Mouse (Mus musculus): ENCODE measurements around the gene Apoe. TPM values are rescaled to one million over a fixed set of nuclear protein-coding genes. Genes with fewer than 3 reads are reported as not detected.

Gene Apoe
- polyA plus RNA-seq, 1 experiment from 2014 or later = 585 TPM

GRCm38 (mm10) chr7:19664455-19664954 is 34.5 kb downstream of the Apoe start:
- peaks cover 13% of the 10 kb centered on the region for H3K4me1 ChIP-seq (replicated peaks; ENCODE audit: insufficient read depth, low read length)
- ATAC-seq (replicated peaks; ENCODE audit: low FRiP score, low read depth) = no peak
- H3K4me2 ChIP-seq (ENCODE audit: low read length) = peak overlapping the region; percentile 91
- peaks cover 4% of the 10 kb centered on the region for H3K36me3 ChIP-seq (ENCODE audit: insufficient read depth, low read length)
- peak overlapping the region; percentile 98 for H3K9ac ChIP-seq (ENCODE audit: low read depth, low read length)
- H3K9me3 ChIP-seq (replicated peaks; ENCODE audit: low read length) = no peaks in the 10 kb centered on the region
- TF ChIP-seq CTCF (IDR thresholded peaks at IDR 0.05; ENCODE audit: low read depth) = no peak
- WGBS = under 1% methylated on average over 34 of the region's 37 CpGs
- no peak for DNase-seq (ENCODE audit: low spot score)
- H3K27ac ChIP-seq = peak overlapping the region; percentile 83
- no peaks in the 10 kb centered on the region for H3K27me3 ChIP-seq (ENCODE audit: insufficient read depth, low read length)
- peak overlapping the region; percentile 100 for H3K4me3 ChIP-seq (replicated peaks; ENCODE audit: low read depth, low read length)

- DNase-seq (ENCODE audit: low spot score) = no peak
- TF ChIP-seq CTCF (IDR thresholded peaks at IDR 0.05; ENCODE audit: low read depth) = no peak
- H3K4me1 ChIP-seq (replicated peaks; ENCODE audit: insufficient read depth, low read length) = peaks cover 8% of the 10 kb centered on the region
- no peaks in the 10 kb centered on the region for H3K27me3 ChIP-seq (ENCODE audit: insufficient read depth, low read length)
- peak overlapping the region; percentile 100 for H3K4me3 ChIP-seq (replicated peaks; ENCODE audit: low read depth, low read length)
- no peak for ATAC-seq (replicated peaks; ENCODE audit: low FRiP score, low read depth)
- H3K9ac ChIP-seq (ENCODE audit: low read depth, low read length) = peak overlapping the region; percentile 98
- H3K36me3 ChIP-seq (ENCODE audit: insufficient read depth, low read length) = peaks cover 4% of the 10 kb centered on the region
- WGBS = 7% methylated on average over 8 of the region's 8 CpGs
- peak overlapping the region; percentile 91 for H3K4me2 ChIP-seq (ENCODE audit: low read length)
- H3K9me3 ChIP-seq (replicated peaks; ENCODE audit: low read length) = no peaks in the 10 kb centered on the region
- H3K27ac ChIP-seq = peak overlapping the region; percentile 83; the same call in 1 of the 2 replicates
Measured at GRCm38 (mm10) chr7:19663940-19664339, 35.0 kb downstream of the Apoe start.

- Histone ChIP-seq H3K4me3 (replicated peaks; ENCODE audit: low read depth, low read length) (no peak overlapping the region), H3K27me3 (ENCODE audit: insufficient read depth, low read length) (no peaks in the 10 kb centered on the region), H3K4me1 (replicated peaks; ENCODE audit: insufficient read depth, low read length) (no peaks in the 10 kb centered on the region), H3K27ac (no peak overlapping the region), H3K9ac (ENCODE audit: low read depth, low read length) (no peak overlapping the region), H3K36me3 (ENCODE audit: insufficient read depth, low read length) (peaks cover 48% of the 10 kb centered on the region), H3K4me2 (ENCODE audit: low read length) (no peak overlapping the region), H3K9me3 (replicated peaks; ENCODE audit: low read length) (no peaks in the 10 kb centered on the region)
- 93% methylated on average over 2 of the region's 2 CpGs for WGBS
- no peak for DNase-seq (ENCODE audit: low spot score)
- ATAC-seq (replicated peaks; ENCODE audit: low FRiP score, low read depth) = no peak
- no peak for TF ChIP-seq CTCF (IDR thresholded peaks at IDR 0.05; ENCODE audit: low read depth)
Measured at GRCm38 (mm10) chr7:19652614-19653013, 46.4 kb downstream of the Apoe start.

GRCm38 (mm10) chr7:19651063-19651786 is 47.8 kb downstream of the Apoe start:
- Histone ChIP-seq H3K4me2 (ENCODE audit: low read length) (no peak overlapping the region), H3K27ac (no peak overlapping the region), H3K9ac (ENCODE audit: low read depth, low read length) (no peak overlapping the region), H3K4me3 (replicated peaks; ENCODE audit: low read depth, low read length) (no peak overlapping the region), H3K4me1 (replicated peaks; ENCODE audit: insufficient read depth, low read length) (no peaks in the 10 kb centered on the region), H3K36me3 (ENCODE audit: insufficient read depth, low read length) (peaks cover 52% of the 10 kb centered on the region), H3K9me3 (replicated peaks; ENCODE audit: low read length) (no peaks in the 10 kb centered on the region), H3K27me3 (ENCODE audit: insufficient read depth, low read length) (no peaks in the 10 kb centered on the region)
- 83% methylated on average over 6 of the region's 6 CpGs for WGBS
- no peak for TF ChIP-seq CTCF (IDR thresholded peaks at IDR 0.05; ENCODE audit: low read depth)
- ATAC-seq (replicated peaks; ENCODE audit: low FRiP score, low read depth) (no peak), DNase-seq (ENCODE audit: low spot score) (no peak)

Other genes with a start within 250 kb of the Apoe start
- gene Mark4, start 240.4 kb downstream of the Apoe start, polyA plus RNA-seq (2015; fragmentation: Nextera tagmentation; extraction: Ambion mirVana) = 6.6 and 7.9 TPM in 2 replicates
- gene Exoc3l2, start 235.9 kb downstream of the Apoe start, polyA plus RNA-seq (2015; fragmentation: Nextera tagmentation; extraction: Ambion mirVana) = 6.7 and 8.0 TPM in 2 replicates
- gene Bloc1s3, start 190.8 kb downstream of the Apoe start, polyA plus RNA-seq (2015; fragmentation: Nextera tagmentation; extraction: Ambion mirVana) = 2.7 and 3.0 TPM in 2 replicates
- 88.5 and 91.7 TPM in 2 replicates for gene Trappc6a, start 190.8 kb downstream of the Apoe start, polyA plus RNA-seq (2015; fragmentation: Nextera tagmentation; extraction: Ambion mirVana)
- gene Nkpd1, start 181.3 kb downstream of the Apoe start, polyA plus RNA-seq (2015; fragmentation: Nextera tagmentation; extraction: Ambion mirVana) = not detected in 2 replicates
- 15.3 and 17.1 TPM in 2 replicates for gene Ppp1r37, start 136.1 kb downstream of the Apoe start, polyA plus RNA-seq (2015; fragmentation: Nextera tagmentation; extraction: Ambion mirVana)
- 0.17 and 0.34 TPM in 2 replicates for gene Zfp296, start 121.9 kb downstream of the Apoe start, polyA plus RNA-seq (2015; fragmentation: Nextera tagmentation; extraction: Ambion mirVana)
- gene Gemin7, start 121.6 kb downstream of the Apoe start, polyA plus RNA-seq (2015; fragmentation: Nextera tagmentation; extraction: Ambion mirVana) = 164 and 167 TPM in 2 replicates
- 33.5 and 35.1 TPM in 2 replicates for gene Clasrp, start 94.7 kb downstream of the Apoe start, polyA plus RNA-seq (2015; fragmentation: Nextera tagmentation; extraction: Ambion mirVana)
- 9.3 and 10.6 TPM in 2 replicates for gene Relb, start 69.8 kb downstream of the Apoe start, polyA plus RNA-seq (2015; fragmentation: Nextera tagmentation; extraction: Ambion mirVana)
- gene Clptm1, start 34.2 kb downstream of the Apoe start, polyA plus RNA-seq (2015; fragmentation: Nextera tagmentation; extraction: Ambion mirVana) = 96.9 and 97.8 TPM in 2 replicates
- 1.8 and 2.4 TPM in 2 replicates for gene Apoc2, start 21.2 kb downstream of the Apoe start, polyA plus RNA-seq (2015; fragmentation: Nextera tagmentation; extraction: Ambion mirVana)
- gene Gm44805, start 17.8 kb downstream of the Apoe start, polyA plus RNA-seq (2015; fragmentation: Nextera tagmentation; extraction: Ambion mirVana) = 0.79 TPM in 1 of 2 replicates, not detected in the other
- gene Apoc4, start 17.7 kb downstream of the Apoe start, polyA plus RNA-seq (2015; fragmentation: Nextera tagmentation; extraction: Ambion mirVana) = 0.26 and 0.60 TPM in 2 replicates
- gene Apoc1, start 6.5 kb downstream of the Apoe start, polyA plus RNA-seq (2015; fragmentation: Nextera tagmentation; extraction: Ambion mirVana) = 37.1 and 48.4 TPM in 2 replicates
- gene Tomm40, start 16.2 kb upstream of the Apoe start, polyA plus RNA-seq (2015; fragmentation: Nextera tagmentation; extraction: Ambion mirVana) = 163 and 167 TPM in 2 replicates
- gene Nectin2, start 51.3 kb upstream of the Apoe start, polyA plus RNA-seq (2015; fragmentation: Nextera tagmentation; extraction: Ambion mirVana) = 112 and 114 TPM in 2 replicates
- gene Bcam, start 71.8 kb upstream of the Apoe start, polyA plus RNA-seq (2015; fragmentation: Nextera tagmentation; extraction: Ambion mirVana) = 378 and 394 TPM in 2 replicates
- gene Cblc, start 97.6 kb upstream of the Apoe start, polyA plus RNA-seq (2015; fragmentation: Nextera tagmentation; extraction: Ambion mirVana) = 14.6 and 16.9 TPM in 2 replicates
- gene Bcl3, start 123.6 kb upstream of the Apoe start, polyA plus RNA-seq (2015; fragmentation: Nextera tagmentation; extraction: Ambion mirVana) = 3.5 and 3.8 TPM in 2 replicates
- gene Gm19345, start 152.8 kb upstream of the Apoe start, polyA plus RNA-seq (2015; fragmentation: Nextera tagmentation; extraction: Ambion mirVana) = not detected in 2 replicates
- gene Ceacam16, start 162.1 kb upstream of the Apoe start, polyA plus RNA-seq (2015; fragmentation: Nextera tagmentation; extraction: Ambion mirVana) = not detected in 2 replicates
- gene Ceacam19, start 188.8 kb upstream of the Apoe start, polyA plus RNA-seq (2015; fragmentation: Nextera tagmentation; extraction: Ambion mirVana) = 0.08 and 0.13 TPM in 2 replicates
- gene Pvr, start 222.0 kb upstream of the Apoe start, polyA plus RNA-seq (2015; fragmentation: Nextera tagmentation; extraction: Ambion mirVana) = 7.3 and 7.8 TPM in 2 replicates